Mouse (Mus musculus) mature B cell (primary cell): Measurements from ENCODE around the gene Ano10.

Experiments used
- in situ Hi-C: fragments of 300-500 bp; cut with MboI; formaldehyde crosslinking; loops from 2 replicates; pipeline ENCODE4 v1.14.3; 2019

The Ano10 gene

GRCm38 (mm10) chr9:122245471-122245870 lies 48.8 kb downstream of the Ano10 start:
- in situ Hi-C loops = no loop called here

- in situ Hi-C loops = no loop called here
These were observed 49.4 kb downstream of the Ano10 start for GRCm38 (mm10) chr9:122244800-122245165.

GRCm38 (mm10) chr9:122244080-122244799 lies 50.0 kb downstream of the Ano10 start:
- in situ Hi-C loops = no loop called here

- in situ Hi-C loops = no loop called here
These were observed 50.9 kb downstream of the Ano10 start for GRCm38 (mm10) chr9:122243297-122243696.

- in situ Hi-C loops = no loop called here
These were observed 51.4 kb downstream of the Ano10 start for GRCm38 (mm10) chr9:122242856-122243255.

- in situ Hi-C loops = no loop called here
These were observed 52.3 kb downstream of the Ano10 start for GRCm38 (mm10) chr9:122241812-122242400.

GRCm38 (mm10) chr9:122240629-122241199 lies 53.5 kb downstream of the Ano10 start:
- in situ Hi-C loops = no loop called here

- in situ Hi-C loops = no loop called here
These were observed 59.5 kb downstream of the Ano10 start for GRCm38 (mm10) chr9:122234741-122235140.

GRCm38 (mm10) chr9:122233972-122234345 lies 60.3 kb downstream of the Ano10 start:
- in situ Hi-C loops = no loop called here

- in situ Hi-C loops = no loop called here
These were observed 60.8 kb downstream of the Ano10 start for GRCm38 (mm10) chr9:122233316-122233971.

- in situ Hi-C loops = no loop called here
These were observed 61.3 kb downstream of the Ano10 start for GRCm38 (mm10) chr9:122232912-122233311.

- in situ Hi-C loops = no loop called here
These were observed 63.5 kb downstream of the Ano10 start for GRCm38 (mm10) chr9:122230701-122231100.

- in situ Hi-C loops = no loop called here
These were observed 67.8 kb downstream of the Ano10 start for GRCm38 (mm10) chr9:122226419-122226818.

- in situ Hi-C loops = no loop called here
These were observed 68.9 kb downstream of the Ano10 start for GRCm38 (mm10) chr9:122225309-122225708.

- in situ Hi-C loops = no loop called here
These were observed 71.2 kb downstream of the Ano10 start for GRCm38 (mm10) chr9:122223005-122223404.

- in situ Hi-C loops = no loop called here
These were observed 74.3 kb downstream of the Ano10 start for GRCm38 (mm10) chr9:122219934-122220333.

- in situ Hi-C loops = no loop called here
These were observed 77.2 kb downstream of the Ano10 start for GRCm38 (mm10) chr9:122216945-122217529.

GRCm38 (mm10) chr9:122215118-122215517 lies 79.1 kb downstream of the Ano10 start:
- in situ Hi-C loops = no loop called here

GRCm38 (mm10) chr9:122208311-122208710 lies 85.9 kb downstream of the Ano10 start:
- in situ Hi-C loops = no loop called here

- in situ Hi-C loops = no loop called here
These were observed 88.6 kb downstream of the Ano10 start for GRCm38 (mm10) chr9:122205543-122206200.

GRCm38 (mm10) chr9:122204508-122204907 lies 89.7 kb downstream of the Ano10 start:
- in situ Hi-C loops = no loop called here

- in situ Hi-C loops = no loop called here
These were observed 95.0 kb downstream of the Ano10 start for GRCm38 (mm10) chr9:122199253-122199652.
